Mouse (Mus musculus) CH12.LX (cell line): ENCODE data around the gene Mnd1.

Experiments used
- BHLHE40 ChIP-seq: IDR thresholded peaks from 2 replicates; pipeline ENCODE4 v1.6.1; 2011; ENCODE audit warnings: mild to moderate bottlenecking, low read depth, low read length, improper control_type of control experiment
- CTCF ChIP-seq, 2 experiments: IDR thresholded peaks in 1 of 2; conservative IDR thresholded peaks in 1 of 2; 2 replicates each; pipeline ENCODE4 v1.5.1; 2011 to 2012; ENCODE audit warnings: low read depth in 2 of 2, low read length in 2 of 2, improper control_type of control experiment in 1 of 2, inconsistent platforms in 1 of 2, mild to moderate bottlenecking in 1 of 2, moderate library complexity in 1 of 2
- MAFK ChIP-seq: IDR thresholded peaks from 2 replicates; pipeline ENCODE4 v1.6.1; 2011; ENCODE audit warnings: low read length, improper control_type of control experiment; ENCODE audit not compliant: insufficient replicate concordance
- MAZ ChIP-seq: IDR thresholded peaks from 2 replicates; pipeline ENCODE4 v1.6.1; 2012; ENCODE audit warnings: low read depth, mild to moderate bottlenecking, inconsistent platforms, low read length, improper control_type of control experiment, moderate library complexity
- POLR2A ChIP-seq: IDR thresholded peaks from 2 replicates; pipeline ENCODE4 v1.6.1; 2011; ENCODE audit warnings: low read depth, mild to moderate bottlenecking, improper control_type of control experiment, low read length
- POLR2AphosphoS2 ChIP-seq: IDR thresholded peaks from 2 replicates; pipeline ENCODE4 v1.6.1; 2011; ENCODE audit warnings: low read depth, low read length, improper control_type of control experiment
- RAD21 ChIP-seq: IDR thresholded peaks from 2 replicates; pipeline ENCODE4 v1.6.1; 2011; ENCODE audit warnings: low read depth, mild to moderate bottlenecking, low read length, improper control_type of control experiment, moderate library complexity
- TBP ChIP-seq: conservative IDR thresholded peaks from 2 replicates; pipeline ENCODE4 v1.6.1; 2011; ENCODE audit warnings: low read depth, low read length, improper control_type of control experiment

GRCm38 (mm10) chr3:84070811-84071210, 84.8 kb downstream of the Mnd1 start:
- no peak for TF ChIP-seq POLR2A
- TF ChIP-seq MAZ: no peak
- TF ChIP-seq TBP: no peak
- no peak for TF ChIP-seq MAFK
- TF ChIP-seq CTCF (conservative IDR thresholded peaks at IDR 0.05 in 1 of 2, IDR thresholded peaks at IDR 0.05 in 1 of 2; ENCODE audit: low read depth in 2 of 2, low read length in 2 of 2): no peak
- no peak for TF ChIP-seq POLR2AphosphoS2
- TF ChIP-seq BHLHE40: no peak
- no peak for TF ChIP-seq RAD21
